Mouse (Mus musculus) CH12.LX (cell line): ENCODE data around the gene Ackr2. TPM values are rescaled to one million over a fixed set of nuclear protein-coding genes. Genes with fewer than 3 reads are reported as not detected.

Source experiments
- DNase-seq: peaks from one replicate; pipeline ENCODE4 v3.0.0-alpha.2; 2013; ENCODE audit errors: extremely low read depth
- H3K27ac ChIP-seq: 2 replicates; pipeline ENCODE4 v1.5.1; 2012; ENCODE audit warnings: low read depth, mild to moderate bottlenecking, control low read depth, moderate library complexity; ENCODE audit not compliant: insufficient read depth
- H3K27me3 ChIP-seq: replicated peaks from 2 replicates; pipeline ENCODE3; 2012; ENCODE audit warnings: inconsistent platforms
- H3K36me3 ChIP-seq, 2 experiments: replicated peaks in 1 of 2; 2 replicates each; pipeline versions ENCODE3 to v1.6.1; 2012; ENCODE audit warnings: inconsistent platforms in 1 of 2, low read length in 1 of 2, mild to moderate bottlenecking in 1 of 2, mixed read lengths in 1 of 2, moderate library complexity in 1 of 2; ENCODE audit not compliant: control insufficient read depth in 1 of 2, insufficient read depth in 1 of 2
- H3K4me1 ChIP-seq, 2 experiments: 2 replicates each; pipeline ENCODE4 v1.6.1; 2012; ENCODE audit warnings: inconsistent platforms in 1 of 2, moderate library complexity in 1 of 2; ENCODE audit not compliant: insufficient read depth in 2 of 2, control insufficient read depth in 1 of 2
- H3K4me2 ChIP-seq: 2 replicates; pipeline ENCODE4 v1.6.1; 2012; ENCODE audit warnings: low read depth, mild to moderate bottlenecking, control low read depth; ENCODE audit not compliant: poor library complexity, insufficient read depth, severe bottlenecking
- H3K4me3 ChIP-seq, 3 experiments: fragments of 150-350 bp in 1 of 3; sonication (generic) in 1 of 3; replicated peaks in 1 of 3; 2 replicates each; pipeline versions ENCODE3 to v1.5.1; 2011 to 2012; ENCODE audit warnings: low read depth in 2 of 3, low read length in 2 of 3, mild to moderate bottlenecking in 2 of 3, moderate library complexity in 2 of 3, control low read depth in 1 of 3, improper control_type of control experiment in 1 of 3, inconsistent platforms in 1 of 3, mixed read lengths in 1 of 3; ENCODE audit not compliant: poor library complexity in 1 of 3
- H3K79me2 ChIP-seq: replicated peaks from 2 replicates; pipeline ENCODE4 v1.6.1; 2012; ENCODE audit warnings: mild to moderate bottlenecking, moderate library complexity; ENCODE audit not compliant: control insufficient read depth, poor library complexity, insufficient read depth, severe bottlenecking; ENCODE audit errors: extremely low read depth
- H3K9ac ChIP-seq: 2 replicates; pipeline ENCODE4 v1.6.1; 2012; ENCODE audit warnings: low read depth, mild to moderate bottlenecking, control low read depth, moderate library complexity; ENCODE audit not compliant: insufficient read depth
- H3K9me3 ChIP-seq: replicated peaks from 2 replicates; pipeline ENCODE3; 2012; ENCODE audit warnings: low read length, inconsistent platforms, mixed read lengths
- BHLHE40 ChIP-seq: IDR thresholded peaks from 2 replicates; pipeline ENCODE4 v1.6.1; 2011; ENCODE audit warnings: mild to moderate bottlenecking, low read depth, low read length, improper control_type of control experiment
- CHD1 ChIP-seq: IDR thresholded peaks from 2 replicates; pipeline ENCODE4 v1.6.1; 2012; ENCODE audit warnings: low read depth, low read length, improper control_type of control experiment, inconsistent platforms
- CTCF ChIP-seq, 2 experiments: IDR thresholded peaks in 1 of 2; conservative IDR thresholded peaks in 1 of 2; 2 replicates each; pipeline ENCODE4 v1.5.1; 2011 to 2012; ENCODE audit warnings: low read depth in 2 of 2, low read length in 2 of 2, improper control_type of control experiment in 1 of 2, inconsistent platforms in 1 of 2, mild to moderate bottlenecking in 1 of 2, moderate library complexity in 1 of 2
- E2F4 ChIP-seq: IDR thresholded peaks from 2 replicates; pipeline ENCODE4 v1.6.1; 2011; ENCODE audit warnings: low read depth, low read length, improper control_type of control experiment; ENCODE audit not compliant: insufficient replicate concordance
- ELF1 ChIP-seq: IDR thresholded peaks from 2 replicates; pipeline ENCODE4 v1.6.1; 2014; ENCODE audit warnings: low read depth, mild to moderate bottlenecking, inconsistent platforms, low read length, improper control_type of control experiment
- ETS1 ChIP-seq: conservative IDR thresholded peaks from 2 replicates; pipeline ENCODE4 v1.6.1; 2012; ENCODE audit warnings: low read depth, mild to moderate bottlenecking, inconsistent platforms, low read length, improper control_type of control experiment, moderate library complexity
- HCFC1 ChIP-seq: IDR thresholded peaks from 2 replicates; pipeline ENCODE4 v1.6.1; 2012; ENCODE audit warnings: low read depth, mild to moderate bottlenecking, inconsistent platforms, low read length, improper control_type of control experiment
- IRF4 ChIP-seq: IDR thresholded peaks from 2 replicates; pipeline ENCODE4 v1.6.1; 2014; ENCODE audit warnings: low read depth, mild to moderate bottlenecking, inconsistent platforms, low read length, improper control_type of control experiment
- MAX ChIP-seq: IDR thresholded peaks from 2 replicates; pipeline ENCODE4 v1.6.1; 2011; ENCODE audit warnings: low read length, improper control_type of control experiment
- MAZ ChIP-seq: IDR thresholded peaks from 2 replicates; pipeline ENCODE4 v1.6.1; 2012; ENCODE audit warnings: low read depth, mild to moderate bottlenecking, inconsistent platforms, low read length, improper control_type of control experiment, moderate library complexity
- MEF2A ChIP-seq: IDR thresholded peaks from 2 replicates; pipeline ENCODE4 v1.6.1; 2014; ENCODE audit warnings: low read depth, mild to moderate bottlenecking, inconsistent platforms, low read length, improper control_type of control experiment, borderline replicate concordance
- MXI1 ChIP-seq: IDR thresholded peaks from 2 replicates; pipeline ENCODE4 v1.6.1; 2011; ENCODE audit warnings: mild to moderate bottlenecking, low read depth, low read length, improper control_type of control experiment
- MYC ChIP-seq: IDR thresholded peaks from 2 replicates; pipeline ENCODE4 v1.6.1; 2011; ENCODE audit warnings: low read depth, mild to moderate bottlenecking, improper control_type of control experiment, low read length
- PAX5 ChIP-seq: IDR thresholded peaks from 2 replicates; pipeline ENCODE4 v1.6.1; 2012; ENCODE audit warnings: low read length, inconsistent platforms, mixed read lengths
- POLR2A ChIP-seq: IDR thresholded peaks from 2 replicates; pipeline ENCODE4 v1.6.1; 2011; ENCODE audit warnings: low read depth, mild to moderate bottlenecking, improper control_type of control experiment, low read length
- POLR2AphosphoS2 ChIP-seq: IDR thresholded peaks from 2 replicates; pipeline ENCODE4 v1.6.1; 2011; ENCODE audit warnings: low read depth, low read length, improper control_type of control experiment
- RAD21 ChIP-seq: IDR thresholded peaks from 2 replicates; pipeline ENCODE4 v1.6.1; 2011; ENCODE audit warnings: low read depth, mild to moderate bottlenecking, low read length, improper control_type of control experiment, moderate library complexity
- SIN3A ChIP-seq: IDR thresholded peaks from 2 replicates; pipeline ENCODE4 v1.6.1; 2012; ENCODE audit warnings: low read length, improper control_type of control experiment, inconsistent platforms
- SMC3 ChIP-seq: IDR thresholded peaks from 2 replicates; pipeline ENCODE4 v1.6.1; 2011; ENCODE audit warnings: low read depth, low read length, improper control_type of control experiment
- TCF12 ChIP-seq: IDR thresholded peaks from 2 replicates; pipeline ENCODE4 v1.6.1; 2014; ENCODE audit warnings: low read depth, mild to moderate bottlenecking, inconsistent platforms, low read length, improper control_type of control experiment
- UBTF ChIP-seq: IDR thresholded peaks from 2 replicates; pipeline ENCODE4 v1.6.1; 2012; ENCODE audit warnings: low read depth, mild to moderate bottlenecking, inconsistent platforms, low read length, improper control_type of control experiment, moderate library complexity
- USF1 ChIP-seq: IDR thresholded peaks from 2 replicates; pipeline ENCODE4 v1.6.1; 2014; ENCODE audit warnings: low read depth, mild to moderate bottlenecking, inconsistent platforms, low read length, improper control_type of control experiment
- USF2 ChIP-seq: conservative IDR thresholded peaks from 2 replicates; pipeline ENCODE4 v1.6.1; 2011; ENCODE audit warnings: low read depth, low read length, improper control_type of control experiment
- ZC3H11A ChIP-seq: IDR thresholded peaks from 2 replicates; pipeline ENCODE4 v1.6.1; 2012; ENCODE audit warnings: low read depth, mild to moderate bottlenecking, inconsistent platforms, low read length, improper control_type of control experiment
- dilution Hi-C: fragments of 300-500 bp; cut with MboI; formaldehyde crosslinking; loops from 2 replicates; pipeline ENCODE4 v1.14.3; 2020; ENCODE audit warnings: low sequenced_read_pairs; ENCODE audit not compliant: extremely low pct_unique_long_range_greater_than_20kb, extremely low pct_ligation_motif_present
- in situ Hi-C: fragments of 300-500 bp; cut with MboI; formaldehyde crosslinking; loops from 3 replicates; pipeline ENCODE4 v1.14.3; 2019; ENCODE audit warnings: low sequenced_read_pairs, low pct_ligation_motif_present, low pct_unique_long_range_greater_than_20kb, mixed read lengths
- polyA plus RNA-seq: library from polyadenylated mRNA; unstranded; fragments of >175 nt; gene quantifications from 2 replicates; pipeline ENCODE4 v1.2.1, GENCODE M21; 2012; ENCODE audit warnings: low read depth; ENCODE audit not compliant: insufficient read length
- total RNA-seq, 2 experiments: library from RNA; depleted of rRNA; stranded (reverse); fragments of 300-350 nt in 1 of 2; fragments of >200 nt in 1 of 2; gene quantifications; 2 replicates each; pipeline ENCODE4 v1.2.3; 2012 to 2014

Gene Ackr2
- total and polyA plus RNA-seq, 3 experiments, result 2.9 to 13.9 (median 9.8) TPM

GRCm38 (mm10) chr9:121877052-121877740, 21.0 kb upstream of the Ackr2 start:
- Histone ChIP-seq H3K9ac (no peak overlapping the region), H3K4me1 (peaks cover 0 to 8% of the 10 kb centered on the region in 2 experiments; a peak in 1 of 4 replicates), H3K9me3 (no peaks in the 10 kb centered on the region), H3K79me2 (no peaks in the 10 kb centered on the region), H3K4me3 (no peak overlapping the region), H3K36me3 (no peaks in the 10 kb centered on the region), H3K27ac (no peak overlapping the region), H3K4me2 (no peak overlapping the region), H3K27me3 (peaks cover 5% of the 10 kb centered on the region)
- no peak for DNase-seq
- TF ChIP-seq POLR2AphosphoS2 (no peak), MYC (no peak), USF2 (no peak), HCFC1 (no peak), MAZ (no peak), CTCF (conservative IDR thresholded peaks at IDR 0.05 in 1 of 2, IDR thresholded peaks at IDR 0.05 in 1 of 2; ENCODE audit: low read depth in 2 of 2, low read length in 2 of 2) (peak; percentile 81 to 87; a peak in 3 of 4 replicates), RAD21 (peak; percentile 64), SMC3 (peak; percentile 79)
- dilution Hi-C loops, result no loop called here
- in situ Hi-C loops, result loop anchor here (10.0 kb wide), 1 partner anchor 108 kb away; no protein-coding TSS in a partner anchor

GRCm38 (mm10) chr9:121880840-121881239, 17.3 kb upstream of the Ackr2 start:
- Histone ChIP-seq H3K4me3 (no peak overlapping the region), H3K4me2 (0 out of 2 replicates have a peak overlapping the region, but pooled peaks have one; percentile 8)

More at GRCm38 (mm10) chr9:121880840-121881239, 17.3 kb upstream of the Ackr2 start:
- Histone ChIP-seq H3K36me3 (no peaks in the 10 kb centered on the region), H3K27ac (no peak overlapping the region), H3K4me1 (peaks cover 0 to 8% of the 10 kb centered on the region in 2 experiments; a peak in 1 of 4 replicates), H3K9ac (no peak overlapping the region), H3K27me3 (peaks cover 2% of the 10 kb centered on the region), H3K79me2 (no peaks in the 10 kb centered on the region), H3K9me3 (no peaks in the 10 kb centered on the region)
- peak; percentile 89 for DNase-seq
- dilution Hi-C loops, result no loop called here
- peak; percentile 50; the same call in 1 of the 2 replicates for TF ChIP-seq MEF2A
- peak; percentile 76 for TF ChIP-seq MXI1
- no peak for TF ChIP-seq UBTF
- peak; percentile 92 for TF ChIP-seq MAX
- TF ChIP-seq SMC3, result peak; percentile 94
- TF ChIP-seq HCFC1, result peak; percentile 49; the same call in 1 of the 2 replicates
- TF ChIP-seq ELF1, result peak; percentile 46; the same call in 1 of the 2 replicates
- TF ChIP-seq ZC3H11A, result peak; percentile 76
- peak; percentile 58; the same call in 1 of the 2 replicates for TF ChIP-seq TCF12
- TF ChIP-seq POLR2A, result no peak
- no peak for TF ChIP-seq USF2
- no peak for TF ChIP-seq CHD1
- TF ChIP-seq IRF4, result peak; percentile 28; the same call in 1 of the 2 replicates
- TF ChIP-seq PAX5, result no peak
- TF ChIP-seq SIN3A, result peak; percentile 69
- peak; percentile 63 for TF ChIP-seq MAZ
- TF ChIP-seq E2F4, result 0 out of 2 replicates have a peak, but pooled peaks have one; percentile 17
- peak; percentile 99 for TF ChIP-seq BHLHE40
- peak; percentile 83 for TF ChIP-seq RAD21
- peak; percentile 64 to 89 for TF ChIP-seq CTCF (conservative IDR thresholded peaks at IDR 0.05 in 1 of 2, IDR thresholded peaks at IDR 0.05 in 1 of 2; ENCODE audit: low read depth in 2 of 2, low read length in 2 of 2)
- TF ChIP-seq MYC, result peak; percentile 59
- TF ChIP-seq ETS1, result peak; percentile 70
- TF ChIP-seq USF1, result peak; percentile 15; the same call in 1 of the 2 replicates
- in situ Hi-C loops, result no loop called here
